Mouse (Mus musculus) adrenal gland, adult 18-20 months (tissue): ENCODE data around the gene Lmcd1. TPM values are rescaled to one million over a fixed set of nuclear protein-coding genes. Genes with fewer than 3 reads are reported as not detected.

Experiments
- DNase-seq, 2 experiments: peaks; one replicate each; pipeline ENCODE4 v3.0.0; 2021 to 2022; ENCODE audit warnings: low spot score in 2 of 2
- total RNA-seq, 2 experiments: library from RNA; stranded (reverse); gene quantifications; 1 replicate in 1 of 2; 2 replicates in 1 of 2; pipeline ENCODE4 v1.2.3; 2021

Gene Lmcd1
- total RNA-seq, 2 experiments from 2014 or later = 6.4 to 7.9 TPM

GRCm38 (mm10) chr6:112281935-112282334 is 8.4 kb downstream of the Lmcd1 start:
- DNase-seq = no peak

- no peak for DNase-seq
Measured at GRCm38 (mm10) chr6:112284087-112284486, 10.5 kb downstream of the Lmcd1 start.

GRCm38 (mm10) chr6:112287671-112288070 is 14.1 kb downstream of the Lmcd1 start:
- no peak for DNase-seq

GRCm38 (mm10) chr6:112288271-112288670 is 14.7 kb downstream of the Lmcd1 start:
- no peak for DNase-seq

GRCm38 (mm10) chr6:112291146-112291545 is 17.6 kb downstream of the Lmcd1 start:
- no peak for DNase-seq

- DNase-seq = no peak
Measured at GRCm38 (mm10) chr6:112293320-112293719, 19.8 kb downstream of the Lmcd1 start.

- no peak for DNase-seq
Measured at GRCm38 (mm10) chr6:112295269-112295668, 21.7 kb downstream of the Lmcd1 start.

GRCm38 (mm10) chr6:112300146-112300545 is 26.6 kb downstream of the Lmcd1 start:
- DNase-seq = no peak

GRCm38 (mm10) chr6:112300633-112301032 is 27.1 kb downstream of the Lmcd1 start:
- DNase-seq = no peak

GRCm38 (mm10) chr6:112302248-112302647 is 28.7 kb downstream of the Lmcd1 start:
- no peak for DNase-seq

- DNase-seq = no peak
Measured at GRCm38 (mm10) chr6:112302814-112303383, 29.3 kb downstream of the Lmcd1 start.

- DNase-seq = peak; percentile 29 to 30
Measured at GRCm38 (mm10) chr6:112304751-112305150, 31.2 kb downstream of the Lmcd1 start.

- no peak for DNase-seq
Measured at GRCm38 (mm10) chr6:112309330-112309938, 35.9 kb downstream of the Lmcd1 start.

GRCm38 (mm10) chr6:112311385-112311784 is 37.8 kb downstream of the Lmcd1 start:
- no peak for DNase-seq

- no peak for DNase-seq
Measured at GRCm38 (mm10) chr6:112319449-112319848, 45.9 kb downstream of the Lmcd1 start.

GRCm38 (mm10) chr6:112320679-112321078 is 47.1 kb downstream of the Lmcd1 start:
- DNase-seq = no peak

GRCm38 (mm10) chr6:112322916-112323315 is 49.4 kb downstream of the Lmcd1 start:
- DNase-seq = no peak

GRCm38 (mm10) chr6:112325213-112325612 is 51.7 kb downstream of the Lmcd1 start:
- DNase-seq = no peak

- DNase-seq = no peak
Measured at GRCm38 (mm10) chr6:112327793-112328192, 54.2 kb downstream of the Lmcd1 start.

- DNase-seq = no peak
Measured at GRCm38 (mm10) chr6:112330520-112331222, 57.1 kb downstream of the Lmcd1 start.

- DNase-seq = no peak
Measured at GRCm38 (mm10) chr6:112331223-112331598, 57.7 kb downstream of the Lmcd1 start.

GRCm38 (mm10) chr6:112333930-112334329 is 60.4 kb downstream of the Lmcd1 start:
- DNase-seq = no peak

- DNase-seq = no peak
Measured at GRCm38 (mm10) chr6:112337667-112338066, 64.1 kb downstream of the Lmcd1 start.
